ENCODE assay signal across 21 mouse cellular contexts in genomic region chr3:58320812-58321211, GRCm38 (mm10).
"Had no signal": no experiment of that assay in that cellular context is flagged by ENCODE, and none has a peak within 500 bp of the region (broad histone marks: within the 10 kb centered on the region; RNA-seq: fewer than 3 reads in every experiment).

No protein-coding gene starts in this region.

- H3K9ac ChIP-seq: limb, embryonic 13.5 days; liver, embryonic 12.5 days; liver, embryonic 15.5 days; lung, embryonic 15.5 days; midbrain, embryonic 12.5 days; midbrain, embryonic 15.5 days had no signal

- H3K4me3 ChIP-seq: layer of hippocampus, adult 2 months; limb, embryonic 10.5 days; limb, embryonic 13.5 days; liver, embryonic 12.5 days; liver, embryonic 15.5 days; lung, embryonic 15.5 days; midbrain, embryonic 12.5 days; midbrain, embryonic 15.5 days had no signal

- ATAC-seq: liver, embryonic 12.5 days; midbrain, embryonic 15.5 days had no signal

- H3K27ac ChIP-seq: layer of hippocampus, adult 2 months; limb, embryonic 10.5 days; limb, embryonic 13.5 days; liver, embryonic 12.5 days; liver, embryonic 15.5 days; lung, embryonic 15.5 days; macrophage; midbrain, embryonic 12.5 days; midbrain, embryonic 15.5 days had no signal

- H3K4me2 ChIP-seq: limb, embryonic 13.5 days; liver, embryonic 12.5 days; liver, embryonic 15.5 days; lung, embryonic 15.5 days; midbrain, embryonic 12.5 days; midbrain, embryonic 15.5 days had no signal

- H3K4me1 ChIP-seq: liver, embryonic 12.5 days; liver, embryonic 15.5 days; lung, embryonic 15.5 days; midbrain, embryonic 12.5 days; midbrain, embryonic 15.5 days had no signal

- H3K27me3 ChIP-seq: limb, embryonic 13.5 days; liver, embryonic 12.5 days; liver, embryonic 15.5 days; lung, embryonic 15.5 days; midbrain, embryonic 12.5 days; midbrain, embryonic 15.5 days had no signal

- H3K9me3 ChIP-seq: limb, embryonic 10.5 days; limb, embryonic 13.5 days; liver, embryonic 12.5 days; liver, embryonic 15.5 days; lung, embryonic 15.5 days; midbrain, embryonic 12.5 days; midbrain, embryonic 15.5 days had no signal

- H3K36me3 ChIP-seq: limb, embryonic 10.5 days; limb, embryonic 13.5 days; liver, embryonic 12.5 days; liver, embryonic 15.5 days; lung, embryonic 15.5 days; midbrain, embryonic 12.5 days; midbrain, embryonic 15.5 days had no signal

- DNase-seq: kidney, adult 18-20 months; kidney, adult 9 months; kidney, postnatal 14 days; layer of hippocampus, adult 9-11 months; liver; lung, adult 18-20 months; lung, postnatal 14 days; right cerebral cortex, postnatal 14 days; right cerebral cortex, postnatal 4 days; thymus, adult 2 months; thymus, postnatal 14 days; thymus, postnatal 4 days had no signal
